Mouse (Mus musculus): Measurements from ENCODE around the gene Cav3. TPM values are rescaled to one million over a fixed set of nuclear protein-coding genes. Genes with fewer than 3 reads are reported as not detected.

Gene Cav3
- total RNA-seq, 2 experiments from 2014 or later: 0.30 to 0.42 TPM

Other genes with a start within 250 kb of the Cav3 start
- gene Lmcd1, start 185.7 kb upstream of the Cav3 start, total RNA-seq (2021): 10 to 100 TPM; 17.4 to 23.4 TPM
- gene Ssu2, start 71.5 kb upstream of the Cav3 start, total RNA-seq (2021): under 1 TPM; 0.32 to 0.72 TPM
- 10 to 100 TPM in 1 of 2 experiments, 1 to 10 TPM in 1; 9.4 to 10.6 TPM for gene Oxtr, start 30.4 kb downstream of the Cav3 start, total RNA-seq (2021)
- 1 to 10 TPM; 5.2 to 6.5 TPM for gene Rad18, start 237.2 kb downstream of the Cav3 start, total RNA-seq (2021)

Measured in left cerebral cortex, postnatal 14 days (tissue).